Mouse (Mus musculus) bone marrow, adult 2 months (tissue): ENCODE measurements around the gene Cldn4.

Experiments used
- CTCF ChIP-seq: fragments of 200-500 bp; IDR thresholded peaks from 2 replicates; pipeline ENCODE4 v1.5.1; 2011; ENCODE audit warnings: low read length, control low read depth; ENCODE audit not compliant: control insufficient read depth, insufficient read depth
- POLR2A ChIP-seq: fragments of 200-500 bp; IDR thresholded peaks from 2 replicates; pipeline ENCODE4 v1.6.1; 2011; ENCODE audit warnings: low read depth, mild to moderate bottlenecking, control low read depth, low read length, borderline replicate concordance; ENCODE audit not compliant: control insufficient read depth

- TF ChIP-seq CTCF: no peak
- no peak for TF ChIP-seq POLR2A
Observed at GRCm38 (mm10) chr5:134977837-134978236, 31.1 kb upstream of the Cldn4 start.
